Mouse (Mus musculus): ENCODE data around the gene Cyp2f2.

Cyp2f2 gene

DNA sequence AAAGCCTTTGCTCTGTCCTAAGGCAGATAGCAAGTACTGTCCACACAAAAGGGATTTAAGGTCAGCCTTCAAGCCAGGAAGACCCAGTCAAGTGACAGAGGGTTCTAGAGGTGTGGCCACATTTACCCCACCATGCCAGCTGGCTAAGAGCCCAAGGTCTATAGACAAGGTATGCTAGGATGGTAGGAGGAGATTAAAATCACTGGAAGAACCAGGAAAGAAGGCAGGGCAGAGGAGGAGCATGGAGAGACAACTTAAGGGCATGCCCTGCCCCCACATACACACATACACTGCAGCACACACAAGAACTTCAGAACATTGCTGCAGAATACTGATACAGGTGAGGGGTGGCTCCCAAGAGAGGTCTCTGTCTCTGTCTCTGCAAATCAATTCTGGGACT lies at the start of gene Cyp2f2:
Gene Cyp2f2 (plus strand): TSS at position 234 of the 400 bp plus-strand sequence.
- DNase-seq (ENCODE audit: low read depth, low spot score) = no peak

DNA sequence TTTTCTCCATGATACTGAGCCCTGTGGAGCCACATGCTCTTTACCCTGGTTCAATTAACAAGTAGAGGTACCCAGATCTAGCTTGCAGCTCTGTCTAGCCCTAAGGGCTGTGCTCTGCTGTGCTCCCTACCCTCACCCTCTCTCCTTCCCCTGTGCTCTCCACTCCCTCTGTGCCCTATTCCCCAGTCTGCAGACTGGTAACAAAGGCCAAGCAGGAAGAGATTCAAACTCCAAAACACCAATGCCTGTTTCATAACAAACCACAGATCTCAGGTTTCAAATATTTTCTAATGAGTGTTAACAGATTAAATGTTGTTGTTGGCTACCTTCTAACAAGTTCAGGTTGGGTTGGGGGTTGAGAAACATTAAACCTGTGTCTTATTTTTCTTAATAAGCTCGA lies 41.1 kb upstream of the Cyp2f2 start:
- no peak for DNase-seq (ENCODE audit: low read depth, low spot score)

DNA sequence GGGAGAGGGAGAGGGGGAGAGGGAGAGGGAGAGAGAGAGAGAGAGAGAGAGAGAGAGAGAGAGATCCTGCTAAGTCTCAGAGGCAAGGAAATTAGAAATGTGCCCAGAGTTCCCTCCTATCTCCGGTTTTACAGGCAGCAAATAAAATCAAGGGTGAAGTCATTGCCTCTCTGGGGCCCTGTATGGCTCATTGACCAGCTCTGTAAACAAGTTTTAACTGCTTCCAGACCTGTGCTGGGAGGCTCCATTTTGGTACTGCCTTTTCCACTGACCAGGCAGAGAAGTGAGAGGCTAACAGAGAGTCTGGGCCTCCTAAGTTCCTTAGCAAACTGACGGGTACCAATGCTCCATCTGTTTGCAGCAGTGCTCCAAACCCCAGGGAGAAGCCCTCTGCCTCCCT lies 38.1 kb upstream of the Cyp2f2 start:
- no peak for DNase-seq (ENCODE audit: low read depth, low spot score)

DNA sequence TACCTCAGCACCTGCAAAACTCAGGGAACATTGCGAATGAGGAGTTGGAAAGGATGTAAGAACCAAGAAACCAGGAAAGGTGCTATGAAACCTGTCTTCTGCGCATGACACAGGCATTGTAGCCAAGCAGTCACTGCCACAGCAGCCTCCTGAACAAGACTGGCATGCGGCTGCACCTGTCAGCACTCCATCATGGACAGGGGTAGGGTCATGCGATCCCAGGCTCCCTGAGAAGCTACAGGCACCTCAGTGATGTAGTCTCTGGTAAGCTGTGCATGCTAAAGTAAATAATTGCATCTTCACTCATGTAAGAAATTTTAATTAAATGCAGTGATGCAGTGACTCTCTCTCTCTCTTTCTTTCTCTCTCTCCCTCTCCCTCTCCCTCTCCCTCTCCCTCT lies 28.7 kb upstream of the Cyp2f2 start:
- no peak for DNase-seq (ENCODE audit: low read depth, low spot score)

DNA sequence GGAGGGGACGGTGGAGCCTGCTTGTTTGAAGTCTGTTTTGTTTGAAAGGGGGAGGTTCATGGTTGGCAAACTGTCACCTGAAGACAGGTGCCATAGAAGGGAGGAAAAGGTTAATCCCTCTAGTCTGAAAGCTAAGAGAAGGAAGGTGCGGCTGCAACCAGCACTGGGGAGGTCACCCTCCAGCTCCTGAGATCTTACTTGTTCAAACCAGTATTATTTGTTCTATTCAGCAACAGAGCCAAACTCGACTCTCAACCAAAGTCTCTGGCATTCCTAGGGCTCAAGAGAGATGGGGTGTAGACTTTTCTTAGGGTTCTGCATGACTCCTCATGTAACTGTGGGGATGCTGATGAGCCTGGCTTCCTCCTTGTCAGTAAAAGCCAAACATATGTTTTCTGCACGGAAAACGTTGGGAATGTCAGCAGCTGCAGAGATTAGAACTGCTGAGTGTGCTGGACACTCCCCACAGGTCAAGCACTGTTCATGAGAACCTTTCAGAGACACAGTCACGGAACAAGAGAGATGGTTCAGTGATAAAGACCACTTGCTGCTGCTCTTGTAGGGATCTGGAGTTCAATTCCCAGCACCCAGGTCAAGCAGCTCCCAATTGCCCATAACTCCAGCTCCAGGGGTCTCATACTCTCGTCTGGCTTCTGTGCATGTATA lies 27.5 kb upstream of the Cyp2f2 start:
- no peak for DNase-seq (ENCODE audit: low read depth, low spot score)

DNA sequence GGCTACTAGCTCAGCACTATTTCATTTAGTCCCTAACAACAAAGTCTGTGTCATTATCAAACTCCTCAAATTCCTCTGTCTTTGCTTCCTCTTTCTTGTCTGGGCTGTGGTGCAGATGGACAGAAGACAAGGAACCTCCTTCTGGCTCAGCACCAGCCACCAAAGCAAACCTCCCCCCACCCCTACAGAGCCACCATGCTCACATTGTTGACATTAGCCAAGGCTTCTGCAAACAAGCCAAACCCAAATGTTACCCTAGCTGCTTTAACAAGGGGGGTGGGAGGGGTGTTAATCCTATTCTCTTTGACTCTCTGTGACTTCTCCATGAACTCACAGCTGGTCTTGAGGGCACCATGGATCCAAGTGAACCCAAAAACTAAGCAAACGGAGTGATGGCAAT lies 26.8 kb upstream of the Cyp2f2 start:
- DNase-seq (ENCODE audit: low read depth, low spot score) = no peak

DNA sequence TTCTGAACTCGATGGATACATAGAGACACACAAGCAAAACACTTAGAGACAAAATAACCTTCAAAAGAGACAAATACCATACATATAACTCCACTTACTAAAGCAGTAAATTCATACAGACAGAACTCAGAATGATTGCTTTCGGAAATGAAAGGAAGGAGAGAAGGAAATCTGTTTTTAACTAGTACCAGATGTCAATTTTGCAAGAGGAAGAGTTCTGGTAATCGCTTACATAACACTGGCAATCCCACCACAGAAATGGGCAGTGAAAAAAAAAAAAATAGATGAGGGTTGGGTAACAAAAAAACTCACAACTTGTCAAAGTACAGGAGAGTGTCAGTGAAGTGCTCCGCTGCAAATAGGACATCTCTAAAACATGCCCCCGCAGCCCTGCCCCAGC lies 14.8 kb upstream of the Cyp2f2 start:
- peak; percentile 30 for DNase-seq (ENCODE audit: low read depth, low spot score)

DNA sequence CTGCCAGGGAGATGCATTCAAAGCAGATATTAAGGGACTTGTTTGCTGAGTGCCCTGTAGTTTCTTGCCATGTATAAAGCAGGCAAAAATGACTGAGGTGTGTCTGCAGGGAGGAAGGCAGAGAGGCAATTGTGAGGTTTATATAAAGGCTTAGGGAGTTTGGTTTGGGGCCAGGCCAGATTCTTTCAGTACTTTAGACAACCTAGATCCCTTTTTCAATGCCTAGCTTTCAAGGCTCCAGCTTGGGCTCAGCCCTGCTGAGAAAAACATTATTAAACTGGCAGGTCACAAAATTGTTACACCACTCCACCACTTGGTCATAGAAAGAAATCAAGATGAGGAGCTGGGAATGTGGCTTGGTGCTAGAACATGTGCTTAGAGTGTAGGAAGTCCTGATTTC lies 9.4 kb upstream of the Cyp2f2 start:
- DNase-seq (ENCODE audit: low read depth, low spot score) = no peak

DNA sequence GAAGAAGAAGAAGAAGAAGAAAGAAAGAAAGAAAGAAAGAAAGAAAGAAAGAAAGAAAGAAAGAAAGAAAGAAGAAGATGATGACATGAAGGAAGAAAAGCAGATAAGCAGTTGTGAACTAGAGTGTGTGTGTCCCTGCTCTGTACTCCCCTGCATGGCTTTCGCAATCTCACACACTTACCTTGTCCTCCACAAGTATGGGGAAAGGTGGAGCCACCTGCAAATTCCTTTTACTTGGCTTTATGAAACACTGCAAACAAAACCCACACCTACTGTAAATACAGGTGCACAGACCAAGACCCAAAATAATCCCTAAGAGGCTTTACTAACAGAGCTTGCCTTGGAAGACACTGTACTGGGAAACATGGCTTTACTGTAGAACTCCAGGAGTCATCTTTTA lies 8.7 kb upstream of the Cyp2f2 start:
- no peak for DNase-seq (ENCODE audit: low read depth, low spot score)

DNA sequence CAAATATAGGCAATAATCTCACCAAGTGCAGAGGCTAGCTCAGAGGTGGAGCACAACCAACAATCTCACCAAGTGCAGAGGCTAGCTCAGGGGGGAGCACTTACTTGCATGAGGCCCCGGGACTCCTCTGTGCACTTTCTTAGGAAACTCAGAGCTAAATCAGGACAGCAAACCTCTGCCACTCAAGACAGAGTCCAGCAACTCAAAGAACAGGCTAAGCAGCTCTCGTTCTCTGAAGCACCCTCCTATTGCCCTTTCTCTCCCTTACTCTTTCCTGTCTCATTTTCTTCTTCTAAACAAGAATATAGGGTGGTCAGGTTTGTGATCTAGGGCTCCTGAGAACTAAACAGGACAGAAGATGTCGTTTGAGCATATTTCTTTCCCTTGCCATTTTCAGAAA lies 7.7 kb upstream of the Cyp2f2 start:
- no peak for DNase-seq (ENCODE audit: low read depth, low spot score)

DNA sequence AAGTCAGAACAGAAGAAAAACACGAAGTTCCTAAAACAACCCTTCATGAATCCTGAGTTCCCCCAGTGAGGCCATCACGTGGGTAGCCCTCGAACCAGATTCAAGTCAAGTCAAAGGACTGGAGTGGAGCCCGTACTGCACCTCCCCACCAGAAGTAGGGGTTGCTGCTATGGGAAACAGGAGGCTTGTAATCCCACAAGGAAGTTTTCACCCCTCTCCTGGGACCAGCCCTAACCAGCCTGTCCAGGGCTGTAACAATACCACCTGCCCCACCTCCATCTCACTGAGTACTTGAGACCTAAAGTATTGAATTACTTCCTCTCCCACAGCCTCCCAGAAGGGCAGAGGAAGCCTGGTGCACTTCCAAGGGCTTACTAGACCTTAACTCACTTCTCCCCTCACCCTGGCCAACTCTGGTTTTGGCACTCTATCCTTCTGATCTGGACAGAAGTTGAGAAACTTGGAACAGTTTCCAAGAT lies 1.6 kb upstream of the Cyp2f2 start:
- peak; percentile 78 for DNase-seq (ENCODE audit: low read depth, low spot score)

DNA sequence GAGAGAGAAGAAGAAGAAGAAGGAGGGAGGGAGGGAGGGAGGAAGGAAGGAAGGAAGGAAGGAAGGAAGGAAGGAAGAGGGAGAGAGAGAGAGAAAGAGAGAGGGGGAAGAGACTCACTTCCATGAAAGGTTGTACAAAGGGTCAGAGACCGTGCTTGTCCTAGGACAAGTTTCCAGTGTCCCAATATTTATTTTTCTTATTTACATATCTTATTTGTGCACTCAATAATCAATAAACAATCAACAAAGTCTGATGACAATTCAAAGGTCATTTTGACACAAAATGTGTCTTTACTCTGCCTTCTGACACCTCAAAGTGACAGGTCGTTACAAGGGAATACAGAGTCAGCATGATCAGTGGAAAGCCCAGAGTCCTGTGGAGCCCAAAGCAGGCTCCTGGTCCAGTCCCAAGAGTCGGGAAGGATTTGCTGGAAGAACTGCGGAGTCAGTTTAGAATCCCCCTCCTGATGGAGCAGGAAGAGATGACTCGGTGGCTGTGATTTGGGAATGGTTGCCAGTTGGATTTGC lies 4.7 kb downstream of the Cyp2f2 start:
- no peak for DNase-seq (ENCODE audit: low read depth, low spot score)

DNA sequence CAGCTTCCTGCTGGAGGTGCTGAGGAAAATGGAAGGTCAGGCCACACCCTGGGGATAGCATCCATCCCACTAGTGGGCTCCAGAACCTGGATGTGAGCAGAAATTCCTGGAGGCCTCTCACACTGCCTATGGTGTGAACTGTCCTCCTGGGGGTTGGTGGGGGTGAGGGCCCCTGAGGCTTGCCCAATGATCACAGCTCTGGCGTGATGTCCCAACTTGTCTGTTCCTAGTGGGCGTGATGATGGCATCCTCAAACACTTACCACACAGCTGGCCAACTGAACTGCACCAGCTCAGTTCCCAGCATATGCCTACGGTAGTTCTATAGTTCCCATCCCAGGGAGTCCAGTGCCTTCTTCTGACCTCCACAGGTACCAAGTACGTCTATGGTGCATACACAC lies 5.3 kb downstream of the Cyp2f2 start:
- DNase-seq (ENCODE audit: low read depth, low spot score) = no peak

DNA sequence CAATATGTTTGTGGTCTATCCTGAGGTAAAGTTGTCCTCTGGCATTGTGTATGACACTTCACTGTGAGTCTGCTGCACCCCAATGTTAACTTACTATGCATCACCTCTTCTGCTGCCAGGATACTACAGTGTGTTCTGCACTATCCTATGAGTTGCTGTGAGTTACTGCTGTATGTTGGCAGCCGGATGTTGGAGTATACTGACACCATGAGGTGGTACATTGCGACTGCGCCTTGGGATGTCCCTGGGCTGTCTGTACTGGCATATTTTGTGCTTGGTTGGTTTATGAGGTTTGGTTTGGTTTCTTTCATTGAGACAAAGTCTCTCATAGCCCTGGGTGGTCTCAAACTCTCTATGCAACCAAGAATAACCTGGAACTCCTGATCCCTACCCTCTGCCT lies 8.5 kb downstream of the Cyp2f2 start:
- DNase-seq (ENCODE audit: low read depth, low spot score) = no peak

DNA sequence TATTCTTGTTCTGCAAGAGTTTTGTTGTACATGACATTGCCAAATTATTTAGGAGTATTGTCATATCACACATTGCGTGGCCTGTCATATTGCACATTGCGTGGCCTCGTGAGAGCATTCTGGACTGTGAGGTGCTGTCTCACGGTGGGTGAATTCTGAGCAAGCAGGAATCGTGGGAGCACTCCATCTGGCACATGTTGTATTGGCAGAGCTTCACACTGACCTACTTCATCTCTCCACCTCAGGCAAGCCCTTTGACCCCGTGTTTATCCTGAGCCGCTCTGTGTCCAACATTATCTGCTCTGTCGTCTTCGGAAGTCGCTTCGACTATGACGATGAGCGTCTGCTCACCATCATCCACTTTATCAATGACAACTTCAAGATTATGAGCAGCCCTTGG lies 9.2 kb downstream of the Cyp2f2 start:
- no peak for DNase-seq (ENCODE audit: low read depth, low spot score)

DNA sequence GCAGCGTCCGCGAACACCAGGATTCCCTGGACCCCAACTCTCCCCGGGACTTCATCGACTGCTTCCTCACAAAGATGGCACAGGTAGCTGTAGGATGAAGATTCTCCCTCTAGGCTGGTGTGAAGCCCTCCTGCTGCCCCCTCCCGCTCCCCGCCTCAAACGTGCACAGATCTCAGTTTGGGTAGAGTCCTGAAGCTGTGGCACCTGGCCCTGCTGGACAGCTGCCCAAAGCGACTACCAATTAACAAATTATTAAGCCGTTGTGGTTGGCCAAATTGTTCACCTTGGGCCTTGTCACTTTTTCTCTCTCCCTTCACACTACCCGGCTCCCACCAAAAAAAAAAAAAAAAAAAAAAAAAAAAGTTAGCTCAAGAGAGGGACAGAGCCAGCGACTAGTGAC lies 10.1 kb downstream of the Cyp2f2 start:
- DNase-seq (ENCODE audit: low read depth, low spot score) = no peak

DNA sequence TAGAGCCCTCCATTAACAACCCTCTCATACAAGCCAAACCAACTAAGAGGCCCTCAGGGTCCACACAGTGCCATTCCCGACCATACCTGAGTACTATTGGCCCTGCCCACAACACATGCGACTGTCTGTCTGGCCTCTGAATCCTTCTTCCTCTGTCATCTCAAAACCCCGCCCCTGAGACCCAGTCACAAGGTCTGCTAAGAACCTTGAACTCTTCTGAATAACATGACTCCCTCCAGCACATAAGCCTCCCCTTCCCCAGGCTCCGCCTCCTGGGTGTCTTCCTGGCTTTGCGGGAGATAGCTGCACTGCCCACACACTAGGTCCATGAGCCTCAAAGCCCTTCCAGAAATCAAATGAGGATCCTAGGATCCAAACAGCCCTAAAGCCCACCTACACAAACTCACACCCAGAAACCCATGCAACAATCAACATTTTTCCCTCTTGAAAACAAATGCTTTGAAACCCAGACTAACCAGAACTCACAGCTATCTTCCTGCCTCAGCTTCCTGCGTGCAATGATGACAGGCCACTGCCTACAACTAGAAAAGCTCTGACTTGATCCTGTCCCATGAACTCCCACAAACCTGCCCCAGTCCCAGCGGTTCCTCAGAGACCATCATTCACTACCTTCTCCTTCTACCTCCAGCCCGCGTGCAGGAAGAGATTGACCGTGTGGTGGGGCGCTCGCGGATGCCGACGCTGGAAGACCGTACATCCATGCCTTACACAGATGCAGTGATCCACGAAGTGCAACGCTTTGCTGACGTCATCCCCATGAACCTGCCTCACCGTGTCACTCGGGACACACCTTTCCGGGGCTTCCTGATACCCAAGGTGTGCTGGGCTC lies 11.0 kb downstream of the Cyp2f2 start:
- DNase-seq (ENCODE audit: low read depth, low spot score) = no peak

DNA sequence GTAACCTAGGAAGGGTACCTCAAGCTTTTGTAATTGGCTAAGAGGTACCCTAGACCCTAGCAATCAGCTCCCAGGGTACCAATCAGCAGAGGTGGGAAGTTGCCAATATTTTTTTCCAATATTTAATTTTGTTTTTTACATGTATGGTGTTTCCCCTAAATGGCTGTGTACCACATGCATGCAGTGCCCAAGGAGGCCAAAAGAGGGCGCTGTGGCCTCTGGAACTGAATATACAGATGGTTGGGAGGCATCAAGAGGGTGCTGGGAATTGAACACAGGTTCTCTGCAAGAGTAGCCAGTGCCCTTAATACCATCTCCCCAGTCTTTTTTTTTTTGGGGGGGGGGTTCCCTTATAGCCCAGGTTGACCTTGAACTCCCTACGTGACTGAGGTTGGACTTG lies 11.7 kb downstream of the Cyp2f2 start:
- DNase-seq (ENCODE audit: low read depth, low spot score) = no peak

DNA sequence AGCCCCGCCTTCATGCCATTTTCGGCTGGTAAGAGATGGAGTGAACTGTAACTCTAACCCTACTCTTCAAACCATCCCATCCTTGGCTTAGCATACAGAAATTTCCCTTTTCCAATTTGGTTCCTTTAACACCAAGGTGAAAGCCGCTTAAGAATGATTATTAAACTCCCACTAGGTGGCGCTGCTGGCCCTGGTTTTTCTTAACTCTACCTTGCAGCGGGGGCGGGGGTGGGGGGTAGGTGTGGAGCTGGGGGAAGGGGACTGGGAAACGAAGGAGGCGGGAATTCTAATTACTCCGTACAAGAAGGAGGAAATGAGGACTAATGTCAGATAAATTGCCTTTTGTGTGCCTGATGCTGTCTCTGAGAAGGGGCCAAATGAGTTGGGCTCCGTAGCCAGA lies 12.9 kb downstream of the Cyp2f2 start:
- peak; percentile 30 for DNase-seq (ENCODE audit: low read depth, low spot score)

DNA sequence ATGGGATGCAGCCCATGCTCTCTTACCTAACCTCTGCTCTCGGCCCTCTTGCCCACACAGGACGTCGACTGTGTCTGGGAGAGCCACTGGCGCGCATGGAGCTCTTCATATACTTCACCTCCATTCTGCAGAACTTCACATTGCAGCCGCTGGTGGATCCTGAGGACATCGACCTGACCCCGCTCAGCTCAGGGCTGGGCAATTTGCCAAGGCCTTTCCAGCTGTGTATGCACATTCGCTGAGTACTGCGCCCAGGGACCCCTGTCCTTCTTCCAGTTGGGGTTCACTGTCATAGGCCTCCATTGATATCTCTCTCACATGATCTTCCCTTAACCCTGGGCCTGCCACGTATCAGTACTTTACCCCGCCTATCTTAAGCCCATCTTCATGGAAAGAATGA lies 13.4 kb downstream of the Cyp2f2 start:
- no peak for DNase-seq (ENCODE audit: low read depth, low spot score)

DNA sequence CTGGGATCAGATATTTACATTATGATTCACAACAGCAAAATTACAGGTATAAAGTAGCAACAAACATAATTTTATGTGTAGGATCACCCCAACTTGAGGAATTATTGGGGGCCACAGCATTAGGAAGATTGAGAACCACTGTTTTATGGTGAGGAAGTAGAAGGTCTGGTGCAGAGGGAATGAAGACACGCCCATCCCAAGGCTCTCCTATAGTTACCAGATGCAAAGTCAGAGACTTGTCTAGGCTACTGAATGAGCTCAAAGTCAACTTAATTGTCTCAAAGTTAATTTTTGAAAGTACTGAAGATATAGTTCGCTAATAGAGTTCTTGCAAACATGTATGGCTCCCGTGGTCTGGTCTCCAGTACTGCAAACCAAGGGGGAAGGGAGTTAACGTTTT lies 14.0 kb downstream of the Cyp2f2 start:
- no peak for DNase-seq (ENCODE audit: low read depth, low spot score)

DNA sequence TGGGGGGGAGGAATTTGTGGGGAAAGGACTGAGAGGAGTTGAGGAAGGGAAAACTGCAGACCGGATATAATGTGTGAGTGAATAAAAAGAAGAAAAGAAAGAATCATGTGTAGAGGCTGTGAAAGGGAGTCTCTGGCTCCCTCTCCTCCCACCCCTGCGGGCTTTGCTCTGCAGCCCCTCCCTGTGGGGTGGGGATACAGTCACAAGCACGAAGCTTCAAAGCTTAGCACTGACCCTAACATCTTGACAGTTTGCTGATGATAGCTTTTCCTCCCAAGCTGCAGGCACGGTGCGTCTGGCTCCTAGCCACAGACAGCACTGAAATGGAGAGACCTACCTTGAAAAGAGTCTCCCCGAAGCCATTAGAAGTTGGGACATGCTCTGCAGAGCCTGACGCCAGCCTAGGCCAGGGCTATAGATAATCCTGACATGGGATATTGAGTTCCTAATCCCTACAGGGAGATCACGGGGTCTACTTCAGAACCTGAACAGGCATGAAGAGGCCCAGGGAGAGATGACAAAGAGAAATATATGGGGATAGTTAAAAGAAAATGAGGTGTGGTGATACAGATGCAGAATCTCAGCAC lies 16.8 kb downstream of the Cyp2f2 start:
- no peak for DNase-seq (ENCODE audit: low read depth, low spot score)

Measured in skeletal muscle tissue, adult 2 months (tissue).